Mouse (Mus musculus): Measurements from ENCODE around the gene Tmprss9.

- TF ChIP-seq CTCF (IDR thresholded peaks at IDR 0.05; ENCODE audit: control insufficient read depth, insufficient read depth, insufficient replicate concordance, low read depth, low read length), result no peak
- no peak for TF ChIP-seq POLR2A (IDR thresholded peaks at IDR 0.05; ENCODE audit: control insufficient read depth, low read depth, low read length)
Observed at GRCm38 (mm10) chr10:80841685-80842084, 30.0 kb upstream of the Tmprss9 start.

Data from testis, adult 2 months (tissue).